Mouse (Mus musculus) cortical plate, adult 2 months (tissue): Measurements from ENCODE around the gene Haao. TPM values are rescaled to one million over a fixed set of nuclear protein-coding genes. Genes with fewer than 3 reads are reported as not detected.

Experiments
- H3K27ac ChIP-seq: fragments of 200-500 bp; 2 replicates; pipeline ENCODE4 v1.5.1; 2012; ENCODE audit warnings: low read length, control low read depth, inconsistent platforms; ENCODE audit not compliant: insufficient read depth
- H3K4me1 ChIP-seq: fragments of 200-500 bp; 2 replicates; pipeline ENCODE4 v1.6.1; 2011; ENCODE audit warnings: low read length; ENCODE audit not compliant: control insufficient read depth, insufficient read depth
- H3K4me3 ChIP-seq: fragments of 200-500 bp; 2 replicates; pipeline ENCODE4 v1.5.1; 2011; ENCODE audit warnings: mild to moderate bottlenecking, low read length, control low read depth; ENCODE audit not compliant: insufficient read depth
- CTCF ChIP-seq: fragments of 200-500 bp; IDR thresholded peaks from 2 replicates; pipeline ENCODE4 v1.5.1; 2011; ENCODE audit warnings: mild to moderate bottlenecking, control low read depth, low read length; ENCODE audit not compliant: insufficient read depth; ENCODE audit errors: extremely low read depth
- POLR2A ChIP-seq: fragments of 200-500 bp; IDR thresholded peaks from 2 replicates; pipeline ENCODE4 v1.6.1; 2011; ENCODE audit warnings: mild to moderate bottlenecking, low read length, control low read depth; ENCODE audit not compliant: insufficient read depth; ENCODE audit errors: extremely low read depth
- polyA plus RNA-seq: library from polyadenylated mRNA; depleted of rRNA; stranded (reverse); fragments of >200 nt; gene quantifications from 2 replicates; pipeline ENCODE4 v1.2.3, GENCODE M21; 2012; rRNA removed

The Haao gene
- polyA plus RNA-seq, result 0.28 and 0.88 TPM in 2 replicates

DNA sequence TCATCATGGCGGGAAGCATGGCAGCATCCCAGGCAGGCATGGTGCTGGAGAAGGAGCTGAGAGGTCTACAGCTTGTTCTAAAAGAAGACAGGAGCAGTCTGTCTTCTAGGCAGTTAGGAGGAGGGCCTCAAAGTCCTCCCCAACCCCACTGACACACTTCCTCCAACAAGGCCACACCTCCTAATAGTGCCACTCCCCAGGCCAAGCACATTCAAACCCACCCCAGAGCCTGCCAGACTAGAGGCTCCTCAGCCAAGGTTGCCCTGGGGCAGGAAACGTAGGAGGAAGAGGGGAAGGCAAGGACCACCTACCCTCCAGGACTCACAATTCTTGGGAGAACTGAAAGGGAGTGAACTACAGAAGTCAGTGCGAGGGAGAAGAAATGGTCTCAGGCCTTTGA is at the start of gene Haao:
Gene Haao, minus strand, starts transcription at position 149 of the 400 bp plus-strand sequence.
- H3K27ac ChIP-seq, result no peak within 1 kb of the TSS
- no peak for TF ChIP-seq POLR2A
- no peak for TF ChIP-seq CTCF
- H3K4me3 ChIP-seq, result no peak within 1 kb of the TSS
- H3K4me1 ChIP-seq, result peaks cover 4% of the 10 kb centered on the region

DNA sequence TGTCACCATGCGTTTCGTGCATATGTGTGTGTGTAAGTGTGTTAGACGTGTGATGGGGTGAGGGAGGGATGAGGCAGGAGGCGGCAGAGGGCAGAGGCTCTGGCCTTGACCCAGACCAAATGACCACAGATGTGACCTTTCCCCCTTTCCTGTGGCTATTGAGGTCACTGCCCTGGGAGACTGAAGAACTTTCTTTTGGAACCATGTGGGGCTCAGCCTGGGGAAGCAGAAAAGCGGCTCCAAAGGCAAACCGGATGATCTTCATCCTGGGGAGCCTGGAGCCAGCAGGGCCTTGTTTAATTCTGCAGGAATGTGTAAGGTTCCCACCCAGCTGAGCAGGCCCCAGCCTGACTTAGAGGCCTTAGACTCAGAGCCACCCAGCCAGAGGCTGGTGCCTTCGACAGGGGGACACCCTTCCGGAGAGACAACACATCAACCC is 49.6 kb upstream of the Haao start:
- H3K4me1 ChIP-seq, result no peaks in the 10 kb centered on the region
- TF ChIP-seq POLR2A, result no peak
- no peak for TF ChIP-seq CTCF
- no peak overlapping the region for H3K4me3 ChIP-seq
- H3K27ac ChIP-seq, result no peak overlapping the region

DNA sequence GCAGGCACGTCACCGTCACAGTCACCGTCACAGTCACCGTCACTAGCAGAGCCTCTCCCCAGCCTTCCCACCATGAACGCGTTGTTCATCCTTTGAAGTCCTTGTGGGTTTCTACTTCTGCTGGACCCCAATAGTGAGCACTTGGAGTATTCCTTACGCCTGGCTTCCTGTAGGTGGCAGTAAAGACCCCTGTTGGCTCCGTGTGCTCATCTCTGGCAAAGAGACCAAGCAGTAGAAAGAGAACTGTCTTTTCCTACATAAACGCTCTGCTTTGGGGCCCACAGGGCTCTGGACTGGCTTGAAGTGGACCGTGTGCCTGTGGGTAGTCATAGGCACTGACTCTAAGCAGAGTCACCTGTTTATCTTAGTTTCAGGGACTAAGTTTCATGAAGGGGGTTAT is 49.0 kb upstream of the Haao start:
- Histone ChIP-seq H3K4me3 (no peak overlapping the region), H3K4me1 (no peaks in the 10 kb centered on the region), H3K27ac (no peak overlapping the region)
- TF ChIP-seq POLR2A (no peak), CTCF (peak; percentile 87)

DNA sequence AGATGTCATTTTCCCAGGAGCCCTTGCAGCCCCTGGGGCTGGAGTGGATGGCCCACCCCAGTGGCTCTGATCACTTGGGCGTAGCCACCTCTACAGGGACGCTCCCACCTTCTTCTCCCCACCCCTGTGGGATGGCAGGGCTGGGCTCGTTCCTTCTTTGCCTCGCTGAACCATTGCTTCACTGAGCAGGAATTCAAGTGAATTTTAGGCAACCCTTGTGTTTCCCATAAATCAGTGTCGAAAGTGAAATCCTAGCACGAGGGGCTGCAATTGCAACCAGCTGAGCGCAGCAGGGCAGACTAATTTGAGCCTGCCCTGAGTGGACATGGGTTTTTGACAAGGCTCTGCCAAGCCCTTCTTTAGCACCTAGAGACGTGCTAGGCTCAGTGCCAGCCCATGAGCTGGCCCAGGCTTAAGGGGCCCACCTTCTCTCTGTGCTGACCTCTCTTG is 47.6 kb upstream of the Haao start:
- TF ChIP-seq POLR2A (no peak), CTCF (no peak)
- H3K4me3 ChIP-seq, result no peak overlapping the region
- no peaks in the 10 kb centered on the region for H3K4me1 ChIP-seq
- H3K27ac ChIP-seq, result no peak overlapping the region

DNA sequence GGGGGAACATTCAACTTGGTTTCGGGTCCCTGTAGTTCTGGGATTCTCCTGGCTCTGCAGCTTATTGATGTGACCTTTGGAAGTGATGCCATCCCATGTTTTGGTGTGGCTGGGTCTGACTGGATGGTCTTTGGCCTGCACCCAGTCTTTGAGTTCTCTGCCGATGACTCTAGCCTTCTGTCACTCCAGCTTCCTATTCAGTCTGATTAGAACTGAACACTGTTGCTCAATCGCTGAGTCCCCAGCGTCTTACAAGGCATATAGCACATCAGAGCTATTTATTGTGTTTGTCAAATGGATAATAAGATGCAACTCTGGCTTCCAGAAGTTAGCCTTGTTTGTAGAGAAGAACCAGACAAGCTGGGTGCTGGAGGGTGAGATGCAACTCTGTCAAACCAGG is 45.4 kb upstream of the Haao start:
- no peak overlapping the region for H3K4me3 ChIP-seq
- peaks cover 2% of the 10 kb centered on the region; the same call in 1 of the 2 replicates for H3K4me1 ChIP-seq
- H3K27ac ChIP-seq, result no peak overlapping the region
- TF ChIP-seq CTCF (no peak), POLR2A (no peak)

DNA sequence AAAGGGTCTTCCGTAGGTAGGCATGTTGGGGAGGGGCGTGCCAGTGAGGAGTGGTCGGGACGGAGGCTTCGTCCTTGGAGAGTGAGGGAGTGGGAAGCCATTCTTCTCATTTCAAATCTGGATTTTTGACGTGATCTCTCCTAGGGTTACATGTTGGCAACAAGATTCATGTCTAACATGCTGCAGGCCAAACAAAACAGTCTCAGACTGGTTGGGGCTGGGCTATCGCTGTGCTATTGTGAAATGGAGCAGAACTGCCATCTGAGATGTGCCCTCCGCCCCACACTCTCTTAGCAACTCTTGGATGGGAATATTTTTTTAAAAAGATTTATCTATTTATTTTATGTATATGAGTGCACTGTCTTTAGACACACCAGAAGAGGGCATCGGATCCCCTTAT is 44.1 kb upstream of the Haao start:
- Histone ChIP-seq H3K4me3 (no peak overlapping the region), H3K27ac (no peak overlapping the region), H3K4me1 (peaks cover 2% of the 10 kb centered on the region; the same call in 1 of the 2 replicates)
- TF ChIP-seq CTCF (no peak), POLR2A (no peak)

DNA sequence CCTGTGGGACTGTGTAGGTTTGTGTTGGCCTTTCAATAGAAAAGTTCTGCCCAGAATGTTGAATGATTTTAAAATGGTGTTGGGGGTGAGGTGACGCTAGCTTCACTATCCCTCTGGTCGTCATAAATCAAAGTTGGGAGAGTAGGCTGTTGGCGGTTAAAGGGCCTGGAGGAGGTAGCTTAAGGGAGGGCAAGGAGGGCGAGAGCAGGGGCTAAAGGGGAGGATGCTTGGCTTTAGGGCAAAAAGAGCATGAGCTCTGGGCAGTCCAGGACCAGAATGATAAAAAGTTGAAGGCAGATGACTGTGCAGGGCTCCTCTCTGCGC is 42.6 kb upstream of the Haao start:
- peak overlapping the region; percentile 39; the same call in 1 of the 2 replicates for H3K27ac ChIP-seq
- TF ChIP-seq POLR2A (no peak), CTCF (no peak)
- peaks cover 2% of the 10 kb centered on the region; the same call in 1 of the 2 replicates for H3K4me1 ChIP-seq
- H3K4me3 ChIP-seq, result no peak overlapping the region

DNA sequence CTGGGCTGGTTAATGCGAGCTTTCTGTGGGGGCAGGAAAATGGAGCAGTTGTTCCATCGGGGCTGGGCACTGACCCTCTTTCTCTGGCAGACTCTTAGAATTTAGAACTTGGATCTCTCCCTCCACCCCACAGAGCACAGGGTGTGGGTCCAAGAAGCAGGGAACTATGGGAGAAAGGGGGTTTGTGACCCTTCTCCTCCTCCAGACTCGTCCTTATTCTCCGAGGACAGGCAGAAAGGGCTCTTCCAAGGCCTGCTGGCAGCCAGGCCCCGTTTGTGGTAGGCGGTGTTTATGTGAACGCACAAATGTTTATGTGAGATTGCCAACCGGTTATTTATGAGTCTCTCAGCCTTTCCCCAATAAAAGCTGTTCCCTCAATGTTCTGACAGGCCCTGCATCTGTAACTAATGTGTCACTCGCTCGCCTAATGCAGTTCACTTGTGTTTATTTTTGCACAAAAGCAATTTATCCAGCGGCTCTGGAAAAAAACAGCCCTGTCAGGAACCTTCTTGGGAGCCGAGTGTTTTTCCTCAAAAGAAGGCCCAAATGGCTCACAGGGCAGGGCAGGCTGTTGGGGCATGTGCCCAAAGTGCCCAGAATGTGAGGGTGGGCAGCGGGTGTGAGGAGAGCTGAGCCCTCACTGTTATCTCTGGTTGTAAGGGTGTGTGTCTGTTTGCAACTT is 42.1 kb upstream of the Haao start:
- Histone ChIP-seq H3K4me1 (peaks cover 2% of the 10 kb centered on the region; the same call in 1 of the 2 replicates), H3K4me3 (no peak overlapping the region), H3K27ac (peak overlapping the region; percentile 39; the same call in 1 of the 2 replicates)
- TF ChIP-seq CTCF (no peak), POLR2A (no peak)

DNA sequence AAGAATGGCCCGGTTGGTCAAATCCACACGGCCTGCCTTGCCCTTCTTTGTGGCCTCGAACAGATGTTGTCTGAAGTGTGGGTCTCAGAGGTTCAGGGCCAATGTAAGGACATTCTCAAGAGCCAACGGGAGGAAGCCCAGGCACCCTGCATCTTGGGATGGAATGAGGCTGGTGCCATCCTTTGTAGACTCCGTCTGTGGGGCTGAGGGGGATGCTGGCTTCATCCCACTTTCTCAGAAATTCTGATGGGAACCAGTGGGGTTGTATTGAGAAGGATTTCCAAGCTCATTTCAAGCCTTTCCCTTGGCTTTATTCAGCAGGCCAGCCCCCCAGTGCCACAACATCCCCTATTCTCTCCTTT is 41.5 kb upstream of the Haao start:
- no peak overlapping the region for H3K27ac ChIP-seq
- H3K4me1 ChIP-seq, result peaks cover 2% of the 10 kb centered on the region; the same call in 1 of the 2 replicates
- H3K4me3 ChIP-seq, result no peak overlapping the region
- TF ChIP-seq CTCF, result no peak
- TF ChIP-seq POLR2A, result no peak

DNA sequence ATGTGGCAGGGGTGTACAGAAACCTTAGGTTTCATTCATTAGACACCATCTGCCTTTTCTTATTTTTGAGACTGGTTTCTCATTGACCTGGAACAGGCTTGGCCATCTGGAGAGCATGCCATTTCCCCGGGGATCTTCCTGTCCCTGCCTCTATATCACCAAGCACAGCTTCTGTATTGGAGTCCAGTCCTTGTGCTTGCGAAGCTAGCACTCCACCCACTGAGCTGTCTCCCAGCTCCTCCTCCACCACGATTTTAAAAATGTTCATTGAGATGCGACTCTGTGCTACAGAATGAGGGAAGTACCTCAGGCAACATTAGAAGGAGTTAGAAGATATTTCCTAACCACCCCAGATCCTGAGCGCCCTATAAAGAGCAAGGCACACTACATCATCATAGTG is 39.5 kb upstream of the Haao start:
- Histone ChIP-seq H3K4me3 (no peak overlapping the region), H3K27ac (no peak overlapping the region), H3K4me1 (peaks cover 2% of the 10 kb centered on the region; the same call in 1 of the 2 replicates)
- no peak for TF ChIP-seq CTCF
- TF ChIP-seq POLR2A, result no peak
